In the genomic region with DNA sequence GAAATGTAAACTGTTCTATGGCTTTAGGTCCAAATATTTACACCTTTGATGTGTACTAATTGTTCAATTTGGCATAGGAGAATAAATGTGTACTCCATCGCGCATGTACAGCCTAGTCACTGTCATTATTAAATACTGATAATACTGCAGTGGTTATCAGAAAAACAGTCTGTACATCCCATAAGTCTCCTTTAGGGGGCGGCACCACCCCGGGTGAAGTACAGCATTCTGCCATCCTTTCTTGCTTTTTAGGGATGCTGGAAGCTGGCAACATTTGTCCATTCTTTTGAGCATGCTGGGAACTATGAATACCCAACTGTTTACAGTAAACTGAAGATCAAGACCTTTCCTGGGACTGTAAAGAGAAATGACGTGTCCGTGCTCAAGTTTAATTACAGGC, we compare ENCODE assay signal across 8 mouse cellular contexts.
DNase-seq lines count a peak whose midpoint lies in the region.

No protein-coding gene starts in this region.

- intact Hi-C loops in heart, postnatal 10 days (cut with DNase I) = no loop called here

- peak; percentile 4 for DNase-seq in kidney, postnatal 10 days
- no peak for DNase-seq in kidney, postnatal 14 days
- DNase-seq in adrenal gland, postnatal 36 days = peak; percentile 34 to 56
- peak; percentile 2 to 4 for DNase-seq in kidney, postnatal 4 days
- DNase-seq in right cerebral cortex, adult 18-20 months = peak; percentile 49
- no peak for DNase-seq in spleen, adult 18-20 months
- DNase-seq in heart, postnatal 10 days = no peak
- no peak for DNase-seq in spleen, postnatal 4 days (ENCODE audit: low spot score in 2 of 2)

Comparison
In these comparisons a context has a peak if more than half of its experiments do, and no peak if none do; other contexts are left out.
1. DNase-seq: peak in kidney, postnatal 10 days (single experiment), adrenal gland, postnatal 36 days (2 of 2), kidney, postnatal 4 days (2 of 2) and right cerebral cortex, adult 18-20 months (single experiment); none in kidney, postnatal 14 days (single experiment), spleen, adult 18-20 months (0 of 2), heart, postnatal 10 days (0 of 2) and spleen, postnatal 4 days (0 of 2).